Mouse (Mus musculus): ENCODE measurements around the gene Lrrc72.

DNA sequence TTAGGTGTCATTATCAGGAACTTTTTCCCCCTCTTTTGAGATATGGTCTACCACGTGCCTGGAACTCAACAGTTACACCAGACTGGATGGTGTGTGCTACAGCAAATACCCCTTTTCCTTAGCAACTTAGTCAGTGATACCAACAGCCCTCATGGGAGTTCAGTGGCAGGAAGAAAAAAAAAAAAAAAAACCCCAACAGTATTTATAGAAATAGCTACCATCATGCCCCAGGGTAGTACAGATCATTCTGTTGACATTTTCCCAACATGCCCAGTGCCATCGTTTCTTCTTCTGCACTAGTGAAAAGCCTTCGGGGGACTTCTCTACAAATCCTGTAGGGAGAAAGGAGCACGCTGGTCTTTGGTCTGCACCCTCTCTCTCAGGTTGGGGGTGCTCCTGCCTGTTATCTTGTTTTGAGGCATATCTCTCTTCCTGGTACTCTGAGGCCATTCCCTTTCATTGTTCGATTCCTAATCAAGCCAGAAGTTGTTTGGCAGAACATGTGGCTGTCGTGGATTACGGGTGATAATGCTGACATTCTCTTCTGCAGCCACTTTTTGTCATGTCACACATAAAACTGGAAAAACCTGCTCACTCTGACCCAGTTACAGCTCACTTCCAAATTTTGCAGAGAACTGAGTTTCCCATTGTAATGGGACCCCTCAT is 88.9 kb downstream of the Lrrc72 start:
- TF ChIP-seq CTCF (IDR thresholded peaks at IDR 0.05; ENCODE audit: borderline replicate concordance, extremely low read depth, insufficient read depth, insufficient read length) (no peak), POLR2A (IDR thresholded peaks at IDR 0.05; ENCODE audit: borderline replicate concordance, extremely low read depth, insufficient read depth, insufficient read length, poor library complexity, severe bottlenecking) (no peak)
